Mouse (Mus musculus) ES-Bruce4 (cell line): ENCODE results near the gene Gm15217.

Experiments used
- CTCF ChIP-seq: IDR thresholded peaks from one replicate; pipeline ENCODE4 v1.8.1; 2011; ENCODE audit warnings: low read depth, low read length
- POLR2A ChIP-seq: IDR thresholded peaks from one replicate; pipeline ENCODE4 v1.8.1; 2011; ENCODE audit warnings: low read length; ENCODE audit not compliant: insufficient read depth

DNA sequence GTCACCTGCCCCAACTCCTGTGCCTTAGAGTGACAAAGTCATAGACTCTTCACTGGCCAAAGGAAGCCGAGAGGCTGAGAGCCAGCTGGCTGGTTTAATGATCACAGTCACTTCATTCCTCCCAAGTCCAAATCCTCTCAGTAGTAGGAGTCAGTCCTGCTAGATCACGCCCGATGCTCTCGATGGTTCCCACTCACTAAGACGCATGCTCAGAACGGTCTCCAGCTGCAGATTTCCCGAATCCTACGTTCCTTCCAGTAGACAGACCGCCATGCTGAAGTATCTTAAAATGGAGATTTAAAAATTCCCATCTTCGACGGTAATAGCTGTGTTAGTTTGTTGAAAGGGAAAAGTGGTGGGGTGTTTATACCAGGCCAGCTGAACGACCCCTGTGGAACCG is 48.0 kb downstream of the Gm15217 start:
- TF ChIP-seq CTCF (no peak), POLR2A (no peak)
